ENCODE assay signal across 21 mouse cellular contexts in genomic region chr1:92064307-92064706, GRCm38 (mm10).
DNase-seq lines count a peak whose midpoint lies in the region; ATAC-seq and TF ChIP-seq lines count a peak whose summit lies in the region.
"Had no signal": no experiment of that assay in that cellular context is flagged by ENCODE, and none has a peak within 500 bp of the region (broad histone marks: within the 10 kb centered on the region; RNA-seq: fewer than 3 reads in every experiment).

No protein-coding gene starts in this region.

- WGBS in spleen, adult 2 months: 46% methylated on average over 5 of the region's 5 CpGs
- WGBS in stomach, postnatal 0 days: 51% methylated on average over 5 of the region's 5 CpGs
- 87% methylated on average over 5 of the region's 5 CpGs for WGBS in hindbrain, embryonic 12.5 days

- no peak overlapping the region for H3K9ac ChIP-seq in stomach, postnatal 0 days (ENCODE audit: low read length)
- H3K9ac ChIP-seq in hindbrain, embryonic 12.5 days: no peak overlapping the region
- H3K9ac ChIP-seq: embryonic facial prominence, embryonic 12.5 days; intestine, embryonic 15.5 days; lung, embryonic 15.5 days had no signal

- no peaks in the 10 kb centered on the region for H3K36me3 ChIP-seq in spleen, adult 2 months (ENCODE audit: control insufficient read depth, insufficient read depth, low read length)
- no peaks in the 10 kb centered on the region for H3K36me3 ChIP-seq in stomach, postnatal 0 days (ENCODE audit: control insufficient read depth, insufficient read depth, low read length)
- no peaks in the 10 kb centered on the region for H3K36me3 ChIP-seq in hindbrain, embryonic 12.5 days
- H3K36me3 ChIP-seq: embryonic facial prominence, embryonic 12.5 days; hindbrain, embryonic 10.5 days; intestine, embryonic 15.5 days; lung, embryonic 15.5 days had no signal

- H3K27ac ChIP-seq in spleen, adult 2 months (ENCODE audit: insufficient read depth, low read length): 0 out of 2 replicates have a peak overlapping the region, but pooled peaks have one; percentile 5
- H3K27ac ChIP-seq in stomach, postnatal 0 days (replicated peaks): no peak overlapping the region
- no peak overlapping the region for H3K27ac ChIP-seq in hindbrain, embryonic 12.5 days
- H3K27ac ChIP-seq: embryonic facial prominence, embryonic 12.5 days; hindbrain, embryonic 10.5 days; intestine, embryonic 15.5 days; lung, embryonic 15.5 days; macrophage had no signal

- no peak for TF ChIP-seq EP300 in stomach, postnatal 0 days (optimal IDR thresholded peaks at IDR 0.05)

- H3K4me1 ChIP-seq in spleen, adult 2 months (ENCODE audit: control insufficient read depth, insufficient read depth, insufficient read length): peaks cover 12% of the 10 kb centered on the region; the same call in 1 of the 2 replicates
- H3K4me1 ChIP-seq in stomach, postnatal 0 days (replicated peaks; ENCODE audit: control insufficient read depth, insufficient read depth): no peaks in the 10 kb centered on the region
- H3K4me1 ChIP-seq in hindbrain, embryonic 12.5 days: peaks cover 24% of the 10 kb centered on the region
- H3K4me1 ChIP-seq: intestine, embryonic 15.5 days; lung, embryonic 15.5 days had no signal

- DNase-seq in spleen, adult 2 months (ENCODE audit: low read depth in 1 of 2, low spot score in 2 of 2): no peak
- DNase-seq in spleen, postnatal 4 days (ENCODE audit: low spot score in 2 of 2): no peak
- DNase-seq in induced T-regulatory cell, adult 2 months (ENCODE audit: low read depth): peak; percentile 88
- DNase-seq in stomach, postnatal 0 days (ENCODE audit: low spot score): no peak
- no peak for DNase-seq in urinary bladder, adult 2 months (ENCODE audit: low spot score)
- DNase-seq: cerebellum, adult 8-10 months; left cerebral cortex, postnatal 4 days; midbrain, embryonic 14.5 days; retina, postnatal 1 day; right cerebral cortex, postnatal 4 days; thymus, adult 2 months had no signal

- TF ChIP-seq POLR2A in spleen, adult 2 months (IDR thresholded peaks at IDR 0.05; ENCODE audit: low read depth, low read length): no peak

- no peaks in the 10 kb centered on the region for H3K27me3 ChIP-seq in spleen, adult 2 months (ENCODE audit: control insufficient read depth, insufficient read depth, low read length)
- H3K27me3 ChIP-seq in stomach, postnatal 0 days (ENCODE audit: control insufficient read depth, insufficient read depth, low read length): no peaks in the 10 kb centered on the region
- no peaks in the 10 kb centered on the region for H3K27me3 ChIP-seq in hindbrain, embryonic 12.5 days
- H3K27me3 ChIP-seq: CH12.LX; embryonic facial prominence, embryonic 12.5 days; intestine, embryonic 15.5 days; lung, embryonic 15.5 days had no signal

- no peak overlapping the region for H3K4me3 ChIP-seq in spleen, adult 2 months (ENCODE audit: extremely low read depth, insufficient read depth, insufficient read length)
- no peak overlapping the region for H3K4me3 ChIP-seq in stomach, postnatal 0 days (ENCODE audit: low read depth, low read length)
- H3K4me3 ChIP-seq in hindbrain, embryonic 12.5 days: no peak overlapping the region
- H3K4me3 ChIP-seq: embryonic facial prominence, embryonic 12.5 days; hindbrain, embryonic 10.5 days; intestine, embryonic 15.5 days; lung, embryonic 15.5 days had no signal

- H3K9me3 ChIP-seq in stomach, postnatal 0 days (ENCODE audit: control insufficient read depth, low read length): no peaks in the 10 kb centered on the region
- no peaks in the 10 kb centered on the region for H3K9me3 ChIP-seq in hindbrain, embryonic 12.5 days (replicated peaks)
- H3K9me3 ChIP-seq: embryonic facial prominence, embryonic 12.5 days; hindbrain, embryonic 10.5 days; intestine, embryonic 15.5 days; lung, embryonic 15.5 days had no signal

- peak; percentile 94 for ATAC-seq in CD4-positive, CD25-positive, alpha-beta regulatory T cell, adult 4 months
- ATAC-seq in stomach, postnatal 0 days (ENCODE audit: low FRiP score, low TSS enrichment): peak; percentile 67
- no peak for ATAC-seq in hindbrain, embryonic 12.5 days (ENCODE audit: low FRiP score)
- ATAC-seq: forebrain, embryonic 16.5 days; intestine, embryonic 15.5 days had no signal

- no peak overlapping the region for H3K4me2 ChIP-seq in stomach, postnatal 0 days (replicated peaks; ENCODE audit: low read depth)
- no peak overlapping the region for H3K4me2 ChIP-seq in hindbrain, embryonic 12.5 days (replicated peaks)
- H3K4me2 ChIP-seq: embryonic facial prominence, embryonic 12.5 days; intestine, embryonic 15.5 days; liver, embryonic 11.5 days; lung, embryonic 15.5 days had no signal

- no peak for TF ChIP-seq CTCF in spleen, adult 2 months (IDR thresholded peaks at IDR 0.05; ENCODE audit: extremely low read depth, insufficient read depth, insufficient read length, insufficient replicate concordance)
- TF ChIP-seq CTCF in stomach, postnatal 0 days (IDR thresholded peaks at IDR 0.05; ENCODE audit: low read depth): no peak
